Mouse (Mus musculus) layer of hippocampus, postnatal 14 days (tissue): ENCODE results near the gene Bnip2. TPM values are rescaled to one million over a fixed set of nuclear protein-coding genes. Genes with fewer than 3 reads are reported as not detected.

Experiments used
- DNase-seq, 2 experiments: peaks; one replicate each; pipeline ENCODE4 v3.0.0; 2021 to 2022; ENCODE audit warnings: low spot score in 2 of 2, mixed read lengths in 1 of 2
- long read RNA-seq, 2 experiments: library from polyadenylated mRNA; stranded (forward); transcript quantifications; one replicate each; pipeline ENCODE4 v2.0.0; 2021
- total RNA-seq, 2 experiments: library from RNA; stranded (reverse); gene quantifications; 2 replicates each; pipeline ENCODE4 v1.2.3; 2021

Bnip2 gene
- total RNA-seq, result 10 to 100 TPM; 31.9 to 43.6 TPM
- long read RNA-seq, experiment 1, transcript Bnip2-201 (11 exons, 2,464 nt), result major isoform, 20 of 40 reads
- long read RNA-seq, experiment 1, transcript Bnip2-202 (10 exons, 2,328 nt), result minor isoform, 7 of 40 reads
- long read RNA-seq, experiment 1, partial matches to known transcripts, result 1 of 40 reads
- long read RNA-seq, experiment 1, other reads (novel, unspliced or antisense), result 12 of 40 reads
- long read RNA-seq, experiment 2, transcript Bnip2-202 (10 exons, 2,328 nt), result minor isoform, 8 of 38 reads
- long read RNA-seq, experiment 2, transcript Bnip2-201 (11 exons, 2,464 nt), result major isoform, 24 of 38 reads
- long read RNA-seq, experiment 2, partial matches to known transcripts, result 0 of 38 reads
- long read RNA-seq, experiment 2, other reads (novel, unspliced or antisense), result 6 of 38 reads

GRCm38 (mm10) chr9:69989303-69990121 lies at the start of gene Bnip2:
TSS of gene Bnip2 (plus strand) at chr9:69989466.
- peak; percentile 88 to 94 for DNase-seq

GRCm38 (mm10) chr9:69940839-69941490 lies 48.3 kb upstream of the Bnip2 start:
- DNase-seq, result no peak

- no peak for DNase-seq
Observed at GRCm38 (mm10) chr9:69941556-69941955, 47.7 kb upstream of the Bnip2 start.

GRCm38 (mm10) chr9:69948964-69949363 lies 40.3 kb upstream of the Bnip2 start:
- DNase-seq, result peak in 1 of 2 experiments; percentile 1

GRCm38 (mm10) chr9:69949641-69950040 lies 39.6 kb upstream of the Bnip2 start:
- no peak for DNase-seq

GRCm38 (mm10) chr9:69961007-69961406 lies 28.3 kb upstream of the Bnip2 start:
- no peak for DNase-seq

GRCm38 (mm10) chr9:69964370-69964769 lies 24.9 kb upstream of the Bnip2 start:
- no peak for DNase-seq

GRCm38 (mm10) chr9:69985526-69985925 lies 3.7 kb upstream of the Bnip2 start:
- no peak for DNase-seq

- DNase-seq, result no peak
Observed at GRCm38 (mm10) chr9:69986063-69986462, 3.2 kb upstream of the Bnip2 start.

GRCm38 (mm10) chr9:69986571-69986970 lies 2.7 kb upstream of the Bnip2 start:
- DNase-seq, result no peak

- peak; percentile 66 to 75 for DNase-seq
Observed at GRCm38 (mm10) chr9:69987579-69987978, 1.7 kb upstream of the Bnip2 start.

GRCm38 (mm10) chr9:69988706-69989302 lies 462 bp upstream of the Bnip2 start:
- no peak for DNase-seq

- no peak for DNase-seq
Observed at GRCm38 (mm10) chr9:69990346-69990745, 1.1 kb downstream of the Bnip2 start.

GRCm38 (mm10) chr9:69992841-69993277 lies 3.6 kb downstream of the Bnip2 start:
- DNase-seq, result no peak

GRCm38 (mm10) chr9:69993479-69993878 lies 4.2 kb downstream of the Bnip2 start:
- DNase-seq, result no peak

- no peak for DNase-seq
Observed at GRCm38 (mm10) chr9:69994547-69994946, 5.3 kb downstream of the Bnip2 start.

GRCm38 (mm10) chr9:69999318-69999717 lies 10.1 kb downstream of the Bnip2 start:
- no peak for DNase-seq

- no peak for DNase-seq
Observed at GRCm38 (mm10) chr9:70003516-70003915, 14.2 kb downstream of the Bnip2 start.

GRCm38 (mm10) chr9:70006984-70007383 lies 17.7 kb downstream of the Bnip2 start:
- DNase-seq, result no peak

- no peak for DNase-seq
Observed at GRCm38 (mm10) chr9:70007506-70008248, 18.4 kb downstream of the Bnip2 start.
